Mouse (Mus musculus) intestine, embryonic 16.5 days (tissue): Measurements from ENCODE around the gene Gnb2. TPM values are rescaled to one million over a fixed set of nuclear protein-coding genes. Genes with fewer than 3 reads are reported as not detected.

Experiments
- ATAC-seq: fragments of 200-750 bp; cut with Nextera tagmentation; 2 replicates; pipeline ENCODE4 v1.8.0; 2017; ENCODE audit warnings: moderate TSS enrichment, moderate library complexity
- H3K27ac ChIP-seq: fragments of 300-500 bp; sonication (generic); 2 replicates; pipeline ENCODE4 v1.5.1; 2014; ENCODE audit warnings: mild to moderate bottlenecking, low read length
- H3K27me3 ChIP-seq: fragments of 300-500 bp; sonication (generic); replicated peaks from 2 replicates; pipeline ENCODE4 v1.6.1; 2014; ENCODE audit warnings: low read length, control low read depth, mixed read lengths; ENCODE audit not compliant: control insufficient read depth, insufficient read depth
- H3K36me3 ChIP-seq: fragments of 300-500 bp; sonication (generic); 2 replicates; pipeline ENCODE4 v1.6.1; 2014; ENCODE audit warnings: low read length, control low read depth; ENCODE audit not compliant: control insufficient read depth, insufficient read depth
- H3K4me1 ChIP-seq: fragments of 300-500 bp; sonication (generic); 2 replicates; pipeline ENCODE4 v1.6.1; 2014; ENCODE audit warnings: low read length, control low read depth, mixed read lengths; ENCODE audit not compliant: control insufficient read depth, insufficient read depth
- H3K4me2 ChIP-seq: fragments of 300-500 bp; sonication (generic); 2 replicates; pipeline ENCODE4 v1.6.1; 2014; ENCODE audit warnings: low read depth, low read length, control low read depth
- H3K4me3 ChIP-seq: fragments of 300-500 bp; sonication (generic); 2 replicates; pipeline ENCODE4 v1.5.1; 2014; ENCODE audit warnings: mild to moderate bottlenecking, low read length
- H3K9ac ChIP-seq: fragments of 300-500 bp; sonication (generic); 2 replicates; pipeline ENCODE4 v1.6.1; 2014; ENCODE audit warnings: low read depth, low read length
- H3K9me3 ChIP-seq: fragments of 300-500 bp; sonication (generic); 2 replicates; pipeline ENCODE4 v1.6.1; 2016; ENCODE audit warnings: low read length, control low read depth; ENCODE audit not compliant: control insufficient read depth
- WGBS: fragments of 180-500 bp; shearing (Covaris S2); extraction: QIAGEN DNeasy Blood & Tissue Kit; methylation state at CpG from one replicate; pipeline ENCODE4 v1.1.7; 2014; 5-methylcytosine and 5-hydroxymethylcytosine counted together
- polyA plus RNA-seq: library from polyadenylated mRNA; unstranded; fragments of >200 nt; fragmentation: Nextera tagmentation; extraction: Ambion mirVana; gene quantifications from 2 replicates; pipeline ENCODE4 v1.2.1, GENCODE M21; 2015

Gnb2 gene
- polyA plus RNA-seq, 1 experiment from 2014 or later, result 354 TPM

GRCm38 (mm10) chr5:137525511-137525910, 7.8 kb downstream of the Gnb2 start:
- Histone ChIP-seq H3K4me1 (peaks cover 15% of the 10 kb centered on the region), H3K4me3 (no peak overlapping the region), H3K36me3 (peaks cover 63% of the 10 kb centered on the region), H3K27ac (no peak overlapping the region), H3K4me2 (no peak overlapping the region), H3K9ac (no peak overlapping the region), H3K27me3 (no peaks in the 10 kb centered on the region), H3K9me3 (no peaks in the 10 kb centered on the region)
- no peak for ATAC-seq
- 79% methylated on average over 16 of the region's 16 CpGs for WGBS

GRCm38 (mm10) chr5:137524671-137525070, 8.6 kb downstream of the Gnb2 start:
- WGBS, result 90% methylated on average over 13 of the region's 13 CpGs
- Histone ChIP-seq H3K36me3 (peaks cover 64% of the 10 kb centered on the region), H3K9me3 (no peaks in the 10 kb centered on the region), H3K9ac (no peak overlapping the region), H3K4me1 (peaks cover 10% of the 10 kb centered on the region), H3K4me2 (no peak overlapping the region), H3K27me3 (no peaks in the 10 kb centered on the region), H3K27ac (no peak overlapping the region), H3K4me3 (no peak overlapping the region)
- ATAC-seq, result no peak

- Histone ChIP-seq H3K9ac (no peak overlapping the region), H3K27ac (no peak overlapping the region), H3K4me1 (peaks cover 10% of the 10 kb centered on the region), H3K4me2 (no peak overlapping the region), H3K36me3 (peaks cover 62% of the 10 kb centered on the region), H3K27me3 (no peaks in the 10 kb centered on the region), H3K4me3 (no peak overlapping the region), H3K9me3 (no peaks in the 10 kb centered on the region)
- 89% methylated on average over 8 of the region's 8 CpGs for WGBS
- ATAC-seq, result no peak
These were observed 9.1 kb downstream of the Gnb2 start for GRCm38 (mm10) chr5:137524251-137524515.

- H3K27me3 ChIP-seq, result no peaks in the 10 kb centered on the region
- H3K36me3 ChIP-seq, result peaks cover 62% of the 10 kb centered on the region
- H3K4me1 ChIP-seq, result peaks cover 10% of the 10 kb centered on the region
- H3K4me3 ChIP-seq, result no peak overlapping the region
- 85% methylated on average over 25 of the region's 25 CpGs for WGBS
- no peak overlapping the region for H3K9ac ChIP-seq
- no peak for ATAC-seq
- no peak overlapping the region for H3K27ac ChIP-seq
- H3K4me2 ChIP-seq, result no peak overlapping the region
- H3K9me3 ChIP-seq, result no peaks in the 10 kb centered on the region
These were observed 9.7 kb downstream of the Gnb2 start for GRCm38 (mm10) chr5:137523396-137524250.

- Histone ChIP-seq H3K4me1 (peaks cover 10% of the 10 kb centered on the region), H3K27ac (no peak overlapping the region), H3K9me3 (no peaks in the 10 kb centered on the region), H3K4me3 (no peak overlapping the region), H3K4me2 (no peak overlapping the region), H3K36me3 (peaks cover 56% of the 10 kb centered on the region), H3K27me3 (no peaks in the 10 kb centered on the region), H3K9ac (no peak overlapping the region)
- WGBS, result 78% methylated on average over 11 of the region's 11 CpGs
- no peak for ATAC-seq
These were observed 10.6 kb downstream of the Gnb2 start for GRCm38 (mm10) chr5:137522711-137523110.

- no peak for ATAC-seq
- WGBS, result 75% methylated on average over 9 of the region's 9 CpGs
These were observed 11.4 kb downstream of the Gnb2 start for GRCm38 (mm10) chr5:137521861-137522260.

GRCm38 (mm10) chr5:137519691-137520550, 13.4 kb downstream of the Gnb2 start:
- WGBS, result 91% methylated on average over 27 of the region's 27 CpGs
- no peak overlapping the region for H3K9ac ChIP-seq
- H3K27me3 ChIP-seq, result no peaks in the 10 kb centered on the region
- ATAC-seq, result no peak
- no peak overlapping the region for H3K4me2 ChIP-seq
- no peak overlapping the region for H3K4me3 ChIP-seq
- H3K27ac ChIP-seq, result no peak overlapping the region
- no peaks in the 10 kb centered on the region for H3K4me1 ChIP-seq
- H3K36me3 ChIP-seq, result peaks cover 43% of the 10 kb centered on the region
- no peaks in the 10 kb centered on the region for H3K9me3 ChIP-seq

More at GRCm38 (mm10) chr5:137521861-137522260, 11.4 kb downstream of the Gnb2 start:
- H3K9me3 ChIP-seq, result no peaks in the 10 kb centered on the region
- no peak overlapping the region for H3K27ac ChIP-seq
- H3K4me3 ChIP-seq, result no peak overlapping the region
- H3K36me3 ChIP-seq, result peaks cover 50% of the 10 kb centered on the region
- H3K27me3 ChIP-seq, result no peaks in the 10 kb centered on the region
- H3K4me1 ChIP-seq, result peaks cover 8% of the 10 kb centered on the region
- no peak overlapping the region for H3K4me2 ChIP-seq
- H3K9ac ChIP-seq, result no peak overlapping the region

GRCm38 (mm10) chr5:137518436-137518835, 14.9 kb downstream of the Gnb2 start, which contains the start of gene Gigyf1:
Gene Gigyf1, plus strand, starts transcription at chr5:137518548.
- H3K27ac ChIP-seq, result no peak within 1 kb of the TSS
- no peak for ATAC-seq
- H3K9ac ChIP-seq, result no peak within 1 kb of the TSS
- WGBS, result 80% methylated on average over 5 of the region's 5 CpGs
- H3K36me3 ChIP-seq, result peaks cover 31% of the 10 kb centered on the region
- H3K4me1 ChIP-seq, result peaks cover 5% of the 10 kb centered on the region; the same call in 1 of the 2 replicates
- no peaks in the 10 kb centered on the region for H3K27me3 ChIP-seq
- no peak within 1 kb of the TSS for H3K4me3 ChIP-seq
- no peak within 1 kb of the TSS for H3K4me2 ChIP-seq
- no peaks in the 10 kb centered on the region for H3K9me3 ChIP-seq

- no peak overlapping the region for H3K4me3 ChIP-seq
- 85% methylated on average over 3 of the region's 3 CpGs for WGBS
- peaks cover 27% of the 10 kb centered on the region for H3K4me1 ChIP-seq
- no peak overlapping the region for H3K9ac ChIP-seq
- H3K4me2 ChIP-seq, result no peak overlapping the region
- no peaks in the 10 kb centered on the region for H3K9me3 ChIP-seq
- ATAC-seq, result no peak
- H3K27ac ChIP-seq, result no peak overlapping the region
- no peaks in the 10 kb centered on the region for H3K27me3 ChIP-seq
- peaks cover 11% of the 10 kb centered on the region for H3K36me3 ChIP-seq
These were observed 18.5 kb downstream of the Gnb2 start for GRCm38 (mm10) chr5:137514811-137515210.
